Mouse (Mus musculus): ENCODE data around the gene Trio. TPM values are rescaled to one million over a fixed set of nuclear protein-coding genes. Genes with fewer than 3 reads are reported as not detected.
A peak's percentile ranks its signal among the peaks of the same experiment; 100 is the strongest.

Gene Trio
- polyA plus RNA-seq, 1 experiment = 154 TPM

DNA sequence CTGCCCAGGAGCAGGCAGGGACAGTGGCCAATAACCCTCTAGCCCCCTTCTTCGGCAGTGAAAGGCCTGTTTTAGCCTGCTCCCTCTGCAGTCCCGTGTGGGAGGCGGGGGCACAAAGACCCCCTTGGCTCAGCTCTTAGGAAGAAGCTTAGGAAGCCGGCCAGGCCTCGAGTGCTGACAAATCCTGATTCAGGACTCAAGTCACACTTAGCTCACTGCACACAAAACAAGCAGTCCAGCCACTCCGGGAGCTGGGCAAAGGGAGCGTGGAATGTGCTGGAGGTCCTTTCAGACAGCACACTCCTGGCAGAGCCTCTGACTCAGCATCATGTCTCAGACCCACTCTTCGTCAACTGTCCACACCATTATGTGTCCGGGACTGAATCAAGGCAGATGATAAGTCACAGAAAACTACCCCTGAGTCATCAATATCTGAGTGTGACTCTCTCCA lies 28.2 kb downstream of the Trio start:
- Histone ChIP-seq H3K4me3 (ENCODE audit: insufficient read depth, low read length) (no peak overlapping the region), H3K4me1 (ENCODE audit: control insufficient read depth, insufficient read depth, low read length) (peaks cover 37% of the 10 kb centered on the region), H3K27ac (ENCODE audit: insufficient read depth, low read length) (peak overlapping the region; percentile 80)
- TF ChIP-seq CTCF (IDR thresholded peaks at IDR 0.05; ENCODE audit: borderline replicate concordance, insufficient read depth, low read length) (no peak), POLR2A (IDR thresholded peaks at IDR 0.05; ENCODE audit: low read depth, low read length) (no peak)

DNA sequence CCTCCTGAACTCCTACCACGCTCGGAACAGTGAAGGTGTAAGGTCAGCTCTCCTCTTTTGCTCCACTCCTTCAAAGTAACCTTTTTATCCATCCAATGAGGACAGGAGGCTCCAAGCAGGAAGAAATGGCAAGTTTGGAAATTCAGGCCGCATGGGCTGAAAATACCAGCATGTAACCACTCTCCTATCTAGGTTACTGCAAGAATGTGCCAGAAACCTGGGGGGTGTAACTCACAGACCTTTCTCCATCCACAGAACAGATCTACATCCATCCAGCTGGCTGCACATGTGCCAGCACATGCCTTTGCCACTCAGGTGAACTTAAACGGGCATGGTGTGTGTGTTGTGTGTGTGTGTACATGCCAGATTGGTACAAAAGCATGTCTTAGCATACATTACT lies 28.9 kb downstream of the Trio start:
- peaks cover 38% of the 10 kb centered on the region for H3K4me1 ChIP-seq (ENCODE audit: control insufficient read depth, insufficient read depth, low read length)
- H3K27ac ChIP-seq (ENCODE audit: insufficient read depth, low read length) = peak overlapping the region; percentile 80
- TF ChIP-seq CTCF (IDR thresholded peaks at IDR 0.05; ENCODE audit: borderline replicate concordance, insufficient read depth, low read length) (no peak), POLR2A (IDR thresholded peaks at IDR 0.05; ENCODE audit: low read depth, low read length) (no peak)
- no peak overlapping the region for H3K4me3 ChIP-seq (ENCODE audit: insufficient read depth, low read length)

DNA sequence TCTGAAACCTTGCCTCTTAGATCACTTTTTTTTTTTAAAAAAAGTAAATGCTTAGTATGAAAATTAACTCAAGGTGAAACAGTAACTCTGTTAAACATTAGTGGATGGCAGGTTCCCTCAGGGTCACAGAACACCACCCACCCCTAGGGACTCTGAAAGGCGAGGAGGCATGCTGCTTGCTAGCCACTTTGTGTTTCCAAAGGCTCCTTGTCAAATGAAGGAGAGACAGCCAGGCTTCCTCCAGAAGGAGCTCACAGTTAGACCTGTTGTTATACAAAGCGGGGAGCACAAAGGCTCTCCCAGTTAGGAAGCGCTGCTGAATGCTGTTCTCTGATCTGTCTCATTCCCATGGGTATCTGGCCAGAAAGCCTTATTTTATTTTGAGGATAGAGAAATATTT lies 30.2 kb downstream of the Trio start:
- Histone ChIP-seq H3K4me3 (ENCODE audit: insufficient read depth, low read length) (no peak overlapping the region), H3K4me1 (ENCODE audit: control insufficient read depth, insufficient read depth, low read length) (peaks cover 40% of the 10 kb centered on the region), H3K27ac (ENCODE audit: insufficient read depth, low read length) (no peak overlapping the region)
- TF ChIP-seq CTCF (IDR thresholded peaks at IDR 0.05; ENCODE audit: borderline replicate concordance, insufficient read depth, low read length) = no peak
- no peak for TF ChIP-seq POLR2A (IDR thresholded peaks at IDR 0.05; ENCODE audit: low read depth, low read length)

DNA sequence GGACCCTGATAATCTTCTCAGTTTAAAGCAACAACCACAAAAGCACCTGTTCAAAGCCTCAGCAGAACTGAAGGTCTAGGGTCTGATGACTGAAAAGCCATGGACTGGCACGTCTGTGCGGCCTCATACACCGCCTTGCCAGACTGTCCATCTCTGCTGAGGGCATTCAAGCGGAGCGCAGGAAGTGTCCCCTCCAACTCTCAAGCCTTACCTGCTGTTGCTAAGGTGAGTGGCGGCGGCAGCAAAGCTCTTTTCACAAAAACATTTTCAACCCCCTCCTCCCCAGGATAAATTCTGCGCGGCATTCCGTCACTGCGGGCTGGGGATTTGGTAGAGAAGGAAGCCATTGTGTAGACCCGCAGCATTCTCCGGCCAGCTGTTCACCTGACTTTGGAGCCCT lies 30.8 kb downstream of the Trio start:
- Histone ChIP-seq H3K4me3 (ENCODE audit: insufficient read depth, low read length) (no peak overlapping the region), H3K4me1 (ENCODE audit: control insufficient read depth, insufficient read depth, low read length) (peaks cover 45% of the 10 kb centered on the region), H3K27ac (ENCODE audit: insufficient read depth, low read length) (no peak overlapping the region)
- TF ChIP-seq POLR2A (IDR thresholded peaks at IDR 0.05; ENCODE audit: low read depth, low read length) = no peak
- no peak for TF ChIP-seq CTCF (IDR thresholded peaks at IDR 0.05; ENCODE audit: borderline replicate concordance, insufficient read depth, low read length)

DNA sequence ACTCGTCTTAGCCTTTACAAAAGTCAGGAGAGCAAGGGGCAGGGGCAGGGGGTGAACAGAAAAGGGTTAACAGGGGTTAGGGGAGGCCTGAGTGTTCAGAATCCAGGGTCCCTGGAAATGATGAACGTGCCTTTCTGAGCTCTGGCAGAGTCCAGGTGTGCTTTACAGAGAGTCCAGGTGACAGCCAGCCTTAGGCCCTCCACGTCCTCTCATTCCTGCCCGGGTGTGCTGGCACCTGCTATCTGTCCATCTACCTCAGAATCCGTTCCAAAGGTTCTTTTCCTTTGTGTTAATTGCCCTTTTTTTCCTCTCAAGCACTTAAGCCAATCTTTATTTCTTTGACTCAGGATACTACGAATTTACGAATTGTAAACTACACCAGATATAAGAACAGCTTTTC lies 32.1 kb downstream of the Trio start:
- TF ChIP-seq CTCF (IDR thresholded peaks at IDR 0.05; ENCODE audit: borderline replicate concordance, insufficient read depth, low read length) = no peak
- no peak for TF ChIP-seq POLR2A (IDR thresholded peaks at IDR 0.05; ENCODE audit: low read depth, low read length)
- peaks cover 51% of the 10 kb centered on the region for H3K4me1 ChIP-seq (ENCODE audit: control insufficient read depth, insufficient read depth, low read length)
- H3K27ac ChIP-seq (ENCODE audit: insufficient read depth, low read length) = peak overlapping the region; percentile 99
- H3K4me3 ChIP-seq (ENCODE audit: insufficient read depth, low read length) = no peak overlapping the region

DNA sequence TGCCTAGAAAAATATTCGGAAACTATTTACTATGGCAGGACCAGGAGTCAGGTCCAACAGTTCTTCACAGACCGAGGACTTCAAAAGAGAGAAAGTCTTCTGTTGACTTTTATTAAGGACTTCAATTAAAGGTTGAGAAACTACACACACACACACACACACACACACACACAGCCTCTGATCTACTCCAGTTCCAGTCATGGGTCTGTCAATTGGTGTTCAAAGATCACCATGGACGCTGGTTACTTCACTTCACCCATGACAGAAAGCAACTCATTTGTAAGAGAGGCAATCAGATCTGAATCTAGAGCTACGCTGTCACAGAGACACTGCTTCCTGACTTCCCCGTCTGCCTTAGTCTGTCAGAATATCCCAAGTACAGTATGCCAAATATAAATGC lies 33.1 kb downstream of the Trio start:
- no peak overlapping the region for H3K4me3 ChIP-seq (ENCODE audit: insufficient read depth, low read length)
- H3K4me1 ChIP-seq (ENCODE audit: control insufficient read depth, insufficient read depth, low read length) = peaks cover 52% of the 10 kb centered on the region
- TF ChIP-seq POLR2A (IDR thresholded peaks at IDR 0.05; ENCODE audit: low read depth, low read length) = no peak
- TF ChIP-seq CTCF (IDR thresholded peaks at IDR 0.05; ENCODE audit: borderline replicate concordance, insufficient read depth, low read length) = no peak
- H3K27ac ChIP-seq (ENCODE audit: insufficient read depth, low read length) = peak overlapping the region; percentile 99

DNA sequence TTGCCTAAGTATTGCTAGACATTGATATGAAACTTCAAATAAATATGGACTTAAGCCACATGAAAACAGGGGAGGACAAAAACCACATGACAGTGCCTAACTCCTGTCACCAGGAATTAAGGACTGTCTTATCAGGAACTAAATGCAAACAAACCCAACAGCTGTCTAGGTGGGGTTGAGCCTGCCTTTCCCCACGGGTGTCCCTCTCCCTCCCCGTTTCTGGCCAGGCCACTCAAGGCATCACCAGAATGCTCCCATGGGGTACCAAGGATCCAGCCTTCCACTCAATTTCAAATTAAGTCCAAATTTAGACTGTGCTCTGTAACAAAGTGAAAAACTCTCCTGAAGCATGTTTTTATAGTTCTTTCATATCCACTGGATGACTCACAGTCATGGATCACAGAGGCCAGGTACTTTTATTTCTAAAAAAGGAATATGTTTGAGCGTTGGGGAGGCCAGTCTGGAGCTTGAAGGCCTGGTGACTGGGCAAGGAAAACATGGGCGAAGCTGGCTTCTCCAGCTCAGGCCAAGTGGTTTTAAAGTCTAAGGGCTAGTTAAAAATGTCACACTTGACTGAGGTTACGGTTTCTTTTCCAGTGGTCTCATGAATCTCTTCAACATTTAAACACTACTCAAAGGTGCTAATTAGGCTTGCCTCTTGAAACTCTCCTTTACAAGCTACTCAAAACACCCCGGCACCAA lies 33.6 kb downstream of the Trio start:
- peaks cover 53% of the 10 kb centered on the region for H3K4me1 ChIP-seq (ENCODE audit: control insufficient read depth, insufficient read depth, low read length)
- peak overlapping the region; percentile 99 for H3K27ac ChIP-seq (ENCODE audit: insufficient read depth, low read length)
- H3K4me3 ChIP-seq (ENCODE audit: insufficient read depth, low read length) = no peak overlapping the region
- TF ChIP-seq POLR2A (IDR thresholded peaks at IDR 0.05; ENCODE audit: low read depth, low read length) = no peak
- no peak for TF ChIP-seq CTCF (IDR thresholded peaks at IDR 0.05; ENCODE audit: borderline replicate concordance, insufficient read depth, low read length)

DNA sequence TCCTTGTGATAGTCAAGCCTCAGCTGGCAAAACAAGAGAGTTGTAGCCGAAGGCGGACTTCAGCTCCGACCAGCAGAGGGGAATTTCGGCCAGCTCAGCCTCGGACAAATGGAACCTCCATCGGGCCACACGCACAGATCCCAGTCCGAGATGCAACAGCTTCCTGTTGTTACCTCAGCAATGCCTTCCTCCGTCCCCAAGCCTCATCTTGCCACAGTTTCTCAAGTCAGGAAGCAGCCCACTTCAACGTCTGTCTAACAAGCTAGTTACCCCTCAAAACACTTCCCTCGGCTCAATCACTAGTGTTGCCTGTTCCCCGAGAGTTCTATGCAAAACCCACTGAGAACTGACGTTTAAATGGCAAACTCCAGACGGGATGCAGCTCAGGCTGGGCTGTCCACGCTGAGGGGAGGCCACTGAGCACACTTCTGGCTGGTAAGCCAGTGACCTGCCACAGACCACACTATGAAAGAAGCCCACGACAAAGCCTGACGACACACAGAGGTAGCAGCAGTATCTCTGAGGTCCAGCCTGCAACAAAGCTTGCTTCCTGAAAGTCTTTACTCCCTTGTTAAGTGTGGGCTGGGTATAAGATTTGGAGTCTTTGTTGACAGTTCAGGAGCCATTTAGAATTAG lies 34.5 kb downstream of the Trio start:
- H3K4me1 ChIP-seq (ENCODE audit: control insufficient read depth, insufficient read depth, low read length) = peaks cover 47% of the 10 kb centered on the region
- no peak for TF ChIP-seq POLR2A (IDR thresholded peaks at IDR 0.05; ENCODE audit: low read depth, low read length)
- no peak for TF ChIP-seq CTCF (IDR thresholded peaks at IDR 0.05; ENCODE audit: borderline replicate concordance, insufficient read depth, low read length)
- peak overlapping the region; percentile 99 for H3K27ac ChIP-seq (ENCODE audit: insufficient read depth, low read length)
- H3K4me3 ChIP-seq (ENCODE audit: insufficient read depth, low read length) = no peak overlapping the region

DNA sequence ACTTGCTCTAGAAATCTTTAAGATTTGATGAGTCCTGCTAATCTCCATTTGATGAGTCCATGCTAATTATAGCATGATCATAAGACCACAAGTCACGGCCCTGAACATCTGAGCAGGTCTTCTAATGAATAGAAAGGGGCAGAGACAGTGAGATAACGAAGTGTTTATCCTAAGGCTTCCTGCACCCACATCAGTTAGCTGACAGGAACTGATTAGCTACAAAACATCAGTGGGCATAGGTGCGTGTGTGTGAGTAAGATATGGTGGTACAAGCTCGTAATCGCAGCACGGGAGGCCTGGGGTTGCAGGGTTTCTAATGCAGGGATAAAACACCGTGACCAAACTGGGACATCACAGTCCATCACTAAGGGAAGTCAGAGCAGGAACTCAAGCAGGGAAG lies 37.7 kb downstream of the Trio start:
- H3K4me1 ChIP-seq (ENCODE audit: control insufficient read depth, insufficient read depth, low read length) = peaks cover 45% of the 10 kb centered on the region
- H3K27ac ChIP-seq (ENCODE audit: insufficient read depth, low read length) = no peak overlapping the region
- TF ChIP-seq POLR2A (IDR thresholded peaks at IDR 0.05; ENCODE audit: low read depth, low read length) = no peak
- TF ChIP-seq CTCF (IDR thresholded peaks at IDR 0.05; ENCODE audit: borderline replicate concordance, insufficient read depth, low read length) = no peak
- no peak overlapping the region for H3K4me3 ChIP-seq (ENCODE audit: insufficient read depth, low read length)

DNA sequence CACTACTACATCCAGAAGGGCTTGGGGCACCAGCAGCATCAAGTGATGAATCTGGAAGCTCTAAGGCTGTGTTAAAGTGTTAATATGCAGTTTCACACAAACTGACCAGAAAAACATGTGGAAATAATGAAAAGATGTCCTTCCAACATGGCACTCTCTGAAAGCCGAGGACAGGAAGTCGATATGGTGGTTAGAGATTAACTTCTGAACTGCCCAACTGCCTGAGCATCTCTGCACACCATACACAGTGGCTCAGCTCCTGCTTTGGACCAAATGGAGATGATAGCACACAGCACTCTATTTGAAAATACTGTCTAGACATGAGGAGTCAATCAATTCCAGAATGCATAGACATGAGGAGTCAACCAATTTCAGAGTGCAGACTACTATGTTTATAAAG lies 40.8 kb downstream of the Trio start:
- Histone ChIP-seq H3K27ac (ENCODE audit: insufficient read depth, low read length) (no peak overlapping the region), H3K4me3 (ENCODE audit: insufficient read depth, low read length) (no peak overlapping the region), H3K4me1 (ENCODE audit: control insufficient read depth, insufficient read depth, low read length) (peaks cover 35% of the 10 kb centered on the region)
- TF ChIP-seq CTCF (IDR thresholded peaks at IDR 0.05; ENCODE audit: borderline replicate concordance, insufficient read depth, low read length) = no peak
- no peak for TF ChIP-seq POLR2A (IDR thresholded peaks at IDR 0.05; ENCODE audit: low read depth, low read length)

Measured in embryonic fibroblast, embryonic 13.5 days (primary cell).